Mouse (Mus musculus) megakaryocyte, embryonic 14.5 days (primary cell): Measurements from ENCODE around the gene Sav1.

ENCODE experiments used
- FLI1 ChIP-seq: IDR thresholded peaks from 2 replicates; pipeline ENCODE4 v1.6.1; 2012; ENCODE audit warnings: low read length, inconsistent platforms, mixed read lengths
- GATA1 ChIP-seq: IDR thresholded peaks from 3 replicates; pipeline ENCODE4 v1.6.1; 2012; ENCODE audit warnings: mixed read lengths, low read length, inconsistent platforms, borderline replicate concordance

- TF ChIP-seq FLI1: no peak
- no peak for TF ChIP-seq GATA1
Measured at GRCm38 (mm10) chr12:69923603-69924002, 63.2 kb downstream of the Sav1 start.
